Mouse (Mus musculus) kidney, adult 2 months (tissue): ENCODE results near the gene Ltb. TPM values are rescaled to one million over a fixed set of nuclear protein-coding genes. Genes with fewer than 3 reads are reported as not detected.
A peak's percentile ranks its signal among the peaks of the same experiment; 100 is the strongest.

Experiments used
- DNase-seq: peaks from one replicate; pipeline ENCODE4 v3.0.0; 2021
- H3K27ac ChIP-seq: fragments of 200-500 bp; 2 replicates; pipeline ENCODE4 v1.5.1; 2012; ENCODE audit warnings: low read depth, low read length, control low read depth, inconsistent platforms; ENCODE audit not compliant: insufficient read depth
- H3K27me3 ChIP-seq: fragments of 200-500 bp; replicated peaks from 2 replicates; pipeline ENCODE4 v1.6.1; 2012; ENCODE audit warnings: mild to moderate bottlenecking, moderate library complexity, low read length, inconsistent platforms; ENCODE audit not compliant: control insufficient read depth, insufficient read depth
- H3K36me3 ChIP-seq: fragments of 200-500 bp; 2 replicates; pipeline ENCODE4 v1.6.1; 2012; ENCODE audit warnings: mild to moderate bottlenecking, moderate library complexity, low read length, inconsistent platforms; ENCODE audit not compliant: control insufficient read depth, insufficient read depth
- H3K4me1 ChIP-seq: fragments of 200-500 bp; 2 replicates; pipeline ENCODE4 v1.6.1; 2011; ENCODE audit warnings: low read length; ENCODE audit not compliant: control insufficient read depth, insufficient read depth
- H3K4me3 ChIP-seq: fragments of 200-500 bp; 2 replicates; pipeline ENCODE4 v1.5.1; 2011; ENCODE audit warnings: mild to moderate bottlenecking, low read depth, low read length, control low read depth; ENCODE audit not compliant: insufficient read depth
- CTCF ChIP-seq: fragments of 200-500 bp; conservative IDR thresholded peaks from 2 replicates; pipeline ENCODE4 v1.5.1; 2011; ENCODE audit warnings: low read depth, mild to moderate bottlenecking, control low read depth, low read length, moderate library complexity, mixed read lengths; ENCODE audit not compliant: insufficient read depth, insufficient read length
- POLR2A ChIP-seq: fragments of 200-500 bp; IDR thresholded peaks from one replicate; pipeline ENCODE4 v1.6.1; 2011; ENCODE audit warnings: low read depth, low read length, control low read depth
- WGBS: fragments of 180-500 bp; shearing (Covaris S2); methylation state at CpG from one replicate; pipeline ENCODE4 v1.1.7; 2018; 5-methylcytosine and 5-hydroxymethylcytosine counted together
- polyA plus RNA-seq: library from polyadenylated mRNA; depleted of rRNA; stranded (reverse); fragments of >200 nt; gene quantifications from 2 replicates; pipeline ENCODE4 v1.2.3, GENCODE M21; 2012

Gene Ltb
- polyA plus RNA-seq, 1 experiment, result 20.9 TPM

DNA sequence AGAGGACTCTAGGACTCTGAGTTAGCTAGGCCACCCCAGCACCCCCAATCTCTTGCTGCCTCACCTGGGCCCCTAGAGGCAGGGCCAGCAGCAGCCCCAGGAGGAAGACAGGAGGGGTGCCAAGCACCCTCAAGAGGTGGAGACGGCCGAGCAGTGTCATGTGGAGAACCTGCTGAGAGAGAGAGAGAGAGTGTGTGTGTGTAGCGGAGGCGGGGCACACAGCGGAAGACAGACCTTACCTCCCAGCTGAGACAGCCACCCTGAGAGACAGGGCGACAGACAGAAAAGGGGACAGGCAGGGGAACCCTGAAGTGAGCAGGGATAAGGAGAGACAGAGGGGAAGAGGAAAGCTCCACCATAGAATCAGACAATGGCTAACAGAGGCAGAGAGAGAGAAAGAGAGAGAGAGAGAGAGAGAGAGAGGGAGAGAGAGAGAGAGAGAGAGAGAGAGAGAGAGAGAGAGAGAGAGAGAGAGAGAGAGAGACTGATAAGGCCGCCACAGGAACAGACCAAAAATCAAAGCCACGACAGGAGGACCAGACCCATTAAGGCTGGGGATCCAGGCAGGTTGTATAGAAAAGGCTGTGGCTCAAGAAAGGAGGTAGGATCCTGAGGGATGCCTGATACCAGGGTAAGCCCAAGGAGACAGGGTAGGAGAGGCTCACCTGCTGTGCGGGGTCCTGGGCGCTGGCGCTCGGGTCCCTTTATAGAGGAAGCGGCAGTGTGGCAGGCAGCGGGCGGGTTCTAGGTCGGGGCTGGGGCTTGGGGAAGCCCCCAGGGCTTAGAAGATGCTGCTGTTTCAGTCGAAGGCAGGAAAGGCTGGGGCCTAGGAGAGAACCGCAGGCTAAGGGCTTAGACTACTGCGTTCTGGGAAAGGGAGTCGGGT is 10.5 kb downstream of the Ltb start, which contains the start of gene Lta:
Gene Lta, minus strand, starts transcription at position 858 of the 886 bp plus-strand sequence.
- H3K36me3 ChIP-seq, result no peaks in the 10 kb centered on the region
- TF ChIP-seq POLR2A (no peak), CTCF (no peak)
- H3K27me3 ChIP-seq, result no peaks in the 10 kb centered on the region
- H3K27ac ChIP-seq, result no peak within 1 kb of the TSS
- no peak within 1 kb of the TSS for H3K4me3 ChIP-seq
- no peak for DNase-seq
- 64% methylated on average over 20 of the region's 20 CpGs for WGBS
- H3K4me1 ChIP-seq, result no peaks in the 10 kb centered on the region

DNA sequence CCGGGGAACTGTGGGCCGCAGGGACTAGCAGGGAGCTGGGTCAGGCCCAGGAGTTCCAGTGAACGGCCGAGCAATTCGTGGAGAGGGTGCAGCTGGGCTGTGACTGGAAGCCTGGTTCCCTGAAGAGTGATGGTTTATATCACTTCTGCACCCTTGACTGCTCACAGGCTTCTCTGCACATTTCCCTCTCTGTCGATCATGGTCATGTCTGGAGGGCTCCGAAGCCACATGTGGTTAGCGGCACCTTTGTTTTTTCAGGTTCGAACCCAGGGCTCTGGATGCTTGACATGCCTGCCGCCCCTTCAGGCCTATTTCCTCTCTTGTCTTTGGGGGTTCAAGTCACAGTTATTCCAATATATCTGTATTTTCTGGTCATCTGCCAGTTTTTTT is 11.1 kb downstream of the Ltb start:
- Histone ChIP-seq H3K27me3 (no peaks in the 10 kb centered on the region), H3K4me3 (no peak overlapping the region), H3K36me3 (no peaks in the 10 kb centered on the region), H3K4me1 (no peaks in the 10 kb centered on the region), H3K27ac (no peak overlapping the region)
- no peak for DNase-seq
- no peak for TF ChIP-seq POLR2A
- no peak for TF ChIP-seq CTCF
- 47% methylated on average over 10 of the region's 10 CpGs for WGBS

DNA sequence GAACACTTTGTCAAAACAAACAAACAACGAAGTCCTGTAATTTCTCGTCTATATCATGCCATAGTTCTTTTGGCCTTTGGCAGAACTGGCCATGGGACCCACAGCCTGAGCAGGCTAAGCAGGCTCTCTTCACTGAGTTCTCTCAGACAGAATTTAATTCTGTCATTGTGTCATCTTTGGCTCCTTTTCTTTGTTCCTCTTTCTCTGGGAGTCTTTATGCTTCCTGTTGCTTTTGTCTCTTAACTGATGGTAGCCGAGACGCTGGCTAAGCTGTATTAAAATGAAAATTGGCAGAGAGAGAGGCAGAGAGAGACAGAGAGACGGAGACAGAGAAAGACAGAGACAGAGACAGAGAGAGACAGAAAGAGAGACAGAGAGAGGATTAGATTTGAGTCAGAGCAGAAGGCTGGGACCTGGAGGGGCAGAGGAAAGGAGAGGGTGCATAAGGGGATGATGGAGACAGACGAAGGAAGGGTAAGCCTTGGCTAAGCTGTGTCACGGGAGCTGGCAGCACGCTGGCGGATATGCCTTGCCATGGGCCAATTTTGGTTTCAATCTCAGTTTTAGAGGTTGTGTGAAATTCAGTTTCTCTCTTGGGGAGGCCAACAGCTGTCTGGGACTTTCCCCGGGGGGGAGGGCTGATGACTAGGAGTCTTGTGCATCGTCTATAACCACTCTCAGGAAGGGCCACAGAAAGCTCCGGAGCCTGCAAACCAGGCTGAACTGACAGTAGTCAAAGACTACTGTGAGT is 15.7 kb downstream of the Ltb start:
- WGBS, result 77% methylated on average over 12 of the region's 12 CpGs
- no peak overlapping the region for H3K27ac ChIP-seq
- no peak overlapping the region for H3K4me3 ChIP-seq
- DNase-seq, result no peak
- TF ChIP-seq CTCF, result no peak
- no peak for TF ChIP-seq POLR2A
- H3K4me1 ChIP-seq, result no peaks in the 10 kb centered on the region
- H3K36me3 ChIP-seq, result no peaks in the 10 kb centered on the region
- H3K27me3 ChIP-seq, result no peaks in the 10 kb centered on the region

DNA sequence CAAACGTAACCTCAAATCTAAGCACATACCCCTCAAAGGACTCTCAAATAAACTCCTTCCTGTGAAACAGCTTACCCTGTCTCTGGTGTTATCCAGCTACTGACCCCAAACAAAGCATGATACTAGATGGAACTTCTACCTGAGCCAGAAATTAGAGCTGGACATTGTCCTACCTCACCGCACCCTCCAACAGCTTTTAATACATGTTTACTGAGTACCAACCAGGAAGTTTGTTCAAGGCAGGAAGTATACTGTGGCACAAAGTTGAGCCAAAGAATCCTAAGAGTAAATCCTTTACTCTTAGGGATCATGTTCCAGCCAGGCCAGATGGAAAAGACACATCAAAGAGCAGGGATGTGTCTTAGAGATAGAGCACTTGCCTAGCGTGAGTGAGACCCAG is 16.4 kb downstream of the Ltb start:
- no peak for DNase-seq
- H3K4me3 ChIP-seq, result no peak overlapping the region
- H3K36me3 ChIP-seq, result no peaks in the 10 kb centered on the region
- 62% methylated on average over 3 of the region's 3 CpGs for WGBS
- TF ChIP-seq CTCF (no peak), POLR2A (no peak)
- H3K27me3 ChIP-seq, result no peaks in the 10 kb centered on the region
- no peak overlapping the region for H3K27ac ChIP-seq
- H3K4me1 ChIP-seq, result no peaks in the 10 kb centered on the region

DNA sequence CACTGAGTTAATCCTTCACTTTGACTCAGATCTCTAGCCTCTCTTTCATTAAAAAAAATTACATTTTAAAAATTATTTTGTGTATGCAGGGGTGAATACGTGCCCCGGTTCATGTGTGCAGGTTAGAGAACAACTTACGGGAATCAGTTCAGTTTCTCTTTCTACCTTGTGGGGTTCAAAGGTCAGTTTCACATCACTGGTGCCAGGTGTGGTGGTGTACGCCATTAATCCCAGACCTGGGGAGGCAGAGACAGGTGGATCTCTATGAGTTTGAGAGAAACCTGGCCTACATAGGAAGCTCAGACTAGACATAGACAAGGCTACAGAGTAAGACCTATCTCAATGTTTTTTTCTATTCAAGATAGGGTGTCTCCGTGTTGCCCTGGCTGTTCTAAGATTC is 18.8 kb downstream of the Ltb start:
- 75% methylated on average over 5 of the region's 5 CpGs for WGBS
- no peak overlapping the region for H3K27ac ChIP-seq
- H3K36me3 ChIP-seq, result no peaks in the 10 kb centered on the region
- no peak overlapping the region for H3K4me3 ChIP-seq
- TF ChIP-seq POLR2A, result no peak
- no peak for TF ChIP-seq CTCF
- no peak for DNase-seq
- no peaks in the 10 kb centered on the region for H3K4me1 ChIP-seq
- no peaks in the 10 kb centered on the region for H3K27me3 ChIP-seq

DNA sequence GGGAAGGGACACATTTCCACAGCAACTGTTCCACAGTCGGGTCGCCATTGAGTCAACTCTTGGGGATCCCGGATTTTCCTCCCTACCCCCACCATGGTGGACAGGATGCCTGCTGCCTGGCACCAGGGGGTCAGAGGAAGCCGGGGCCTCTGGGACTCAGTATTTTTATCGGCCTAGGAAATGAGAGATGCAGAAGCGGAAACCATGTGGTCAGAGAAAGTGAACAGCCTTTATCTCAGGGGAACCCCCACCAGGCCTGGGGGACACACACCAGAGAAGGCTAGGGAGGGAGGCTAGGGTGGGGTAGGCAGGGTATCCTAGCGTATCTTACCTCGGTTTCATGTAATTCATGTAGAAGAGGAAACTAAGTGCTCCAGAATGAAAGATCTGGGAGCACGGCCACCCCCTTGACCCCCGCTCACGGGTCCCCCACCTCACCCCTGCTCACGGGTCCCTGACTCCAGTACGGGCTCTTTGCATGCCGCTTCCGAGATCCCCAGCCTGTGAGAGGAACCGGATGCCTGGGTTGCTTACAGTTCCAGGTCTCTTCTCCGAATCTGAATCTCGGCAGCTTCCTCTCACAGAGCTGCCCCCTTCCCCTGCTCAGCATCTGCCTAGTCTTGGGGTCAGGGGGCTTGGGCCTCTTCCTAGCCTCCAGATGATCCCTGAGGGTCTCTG is 24.4 kb downstream of the Ltb start:
- peak overlapping the region; percentile 67 for H3K27ac ChIP-seq
- no peaks in the 10 kb centered on the region; the same call in 1 of the 2 replicates for H3K36me3 ChIP-seq
- peak; percentile 64 for DNase-seq
- 72% methylated on average over 18 of the region's 18 CpGs for WGBS
- TF ChIP-seq POLR2A (no peak), CTCF (no peak)
- no peak overlapping the region for H3K4me3 ChIP-seq
- no peaks in the 10 kb centered on the region for H3K27me3 ChIP-seq
- peaks cover 2% of the 10 kb centered on the region; the same call in 1 of the 2 replicates for H3K4me1 ChIP-seq

DNA sequence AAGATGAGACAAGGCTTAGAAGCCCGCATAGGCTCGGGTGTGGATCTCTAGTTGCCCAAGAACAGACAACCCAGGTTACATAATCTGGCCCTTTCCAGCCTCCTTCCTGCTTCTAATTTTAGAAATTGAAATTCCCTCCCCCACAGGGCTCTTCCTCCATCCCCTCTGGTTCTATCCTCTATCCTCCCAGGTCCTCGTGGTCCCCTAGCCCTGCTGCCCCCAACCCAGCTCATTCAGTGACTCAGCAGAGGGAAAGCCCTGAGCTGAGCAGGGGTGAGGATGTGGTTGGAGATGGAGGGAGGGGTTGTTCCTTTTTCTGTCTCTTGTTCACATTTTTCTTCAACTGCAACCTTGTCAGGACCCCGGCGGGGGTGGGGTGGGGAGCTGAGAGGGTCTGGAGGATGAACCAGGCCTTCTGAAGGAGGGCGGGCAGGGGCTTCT is 25.4 kb downstream of the Ltb start:
- DNase-seq, result no peak
- H3K4me3 ChIP-seq, result no peak overlapping the region
- no peaks in the 10 kb centered on the region for H3K27me3 ChIP-seq
- WGBS, result 58% methylated on average over 6 of the region's 6 CpGs
- H3K27ac ChIP-seq, result peak overlapping the region; percentile 67
- TF ChIP-seq POLR2A (no peak), CTCF (no peak)
- peaks cover 2% of the 10 kb centered on the region; the same call in 1 of the 2 replicates for H3K4me1 ChIP-seq
- H3K36me3 ChIP-seq, result no peaks in the 10 kb centered on the region; the same call in 1 of the 2 replicates
